Mouse (Mus musculus): ENCODE results near the gene Diras2.
"Not testable (repeated sequence)": the region's sequence is repeated elsewhere in the genome, so short reads cannot be mapped to it uniquely, and the experiment has no call there.

The Diras2 gene

GRCm38 (mm10) chr13:52516561-52516960 lies 14.5 kb downstream of the Diras2 start:
- DNase-seq: no peak

GRCm38 (mm10) chr13:52516051-52516450 lies 15.0 kb downstream of the Diras2 start:
- DNase-seq: no peak

- no peak for DNase-seq
Measured at GRCm38 (mm10) chr13:52513554-52513953, 17.5 kb downstream of the Diras2 start.

DNA sequence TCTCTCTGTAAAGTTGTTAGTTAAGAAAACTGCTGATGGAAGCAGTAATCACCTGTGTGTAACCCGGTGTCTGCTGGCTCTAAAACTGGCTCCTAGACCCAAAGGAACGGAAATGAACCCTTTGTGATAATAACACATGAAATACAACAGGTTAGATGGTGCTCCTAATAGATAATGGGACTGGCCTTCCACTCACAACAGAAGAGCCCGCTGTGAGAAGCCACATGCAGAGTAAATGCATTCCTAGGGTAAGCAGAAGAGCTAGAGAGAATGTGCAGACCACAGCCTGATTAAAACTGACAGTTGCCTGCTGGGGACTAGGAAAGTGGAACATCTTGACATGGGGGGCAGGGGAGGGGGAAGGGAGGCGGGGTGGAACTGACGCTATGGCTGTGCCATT lies 18.7 kb downstream of the Diras2 start:
- DNase-seq: no peak

DNA sequence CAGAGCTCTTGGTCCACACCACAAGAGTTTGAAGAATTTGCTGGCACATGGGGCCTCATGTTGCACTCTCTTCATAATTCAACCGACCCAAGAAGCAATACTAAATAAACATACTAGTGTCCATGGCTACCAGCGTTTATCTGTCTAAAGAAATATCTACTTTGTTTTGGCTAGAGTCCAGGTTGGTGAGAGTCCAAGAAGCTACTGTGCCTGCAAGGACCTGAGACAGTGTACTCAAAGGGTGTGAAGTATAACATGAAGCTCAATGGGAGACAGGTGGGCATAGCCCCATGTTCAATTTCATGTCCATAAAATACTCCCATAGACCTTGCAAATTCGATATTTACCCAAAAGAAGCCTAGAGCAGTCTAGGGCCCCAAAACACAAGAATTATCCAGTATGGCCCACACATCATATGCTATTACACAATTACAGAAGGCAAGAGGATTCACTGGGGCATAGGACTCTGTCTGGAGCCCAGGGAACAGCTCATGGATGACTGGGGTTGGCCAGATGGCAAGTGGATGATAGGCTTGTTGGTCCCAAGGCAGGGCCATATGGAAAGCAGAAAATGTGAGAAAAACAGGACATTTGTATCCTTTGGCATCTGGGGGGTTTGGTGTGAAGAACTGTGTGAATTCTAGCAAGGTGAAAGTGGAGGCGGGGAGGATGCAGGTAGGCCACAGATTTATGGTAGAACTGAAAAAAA lies 20.8 kb downstream of the Diras2 start:
- DNase-seq: no peak

DNA sequence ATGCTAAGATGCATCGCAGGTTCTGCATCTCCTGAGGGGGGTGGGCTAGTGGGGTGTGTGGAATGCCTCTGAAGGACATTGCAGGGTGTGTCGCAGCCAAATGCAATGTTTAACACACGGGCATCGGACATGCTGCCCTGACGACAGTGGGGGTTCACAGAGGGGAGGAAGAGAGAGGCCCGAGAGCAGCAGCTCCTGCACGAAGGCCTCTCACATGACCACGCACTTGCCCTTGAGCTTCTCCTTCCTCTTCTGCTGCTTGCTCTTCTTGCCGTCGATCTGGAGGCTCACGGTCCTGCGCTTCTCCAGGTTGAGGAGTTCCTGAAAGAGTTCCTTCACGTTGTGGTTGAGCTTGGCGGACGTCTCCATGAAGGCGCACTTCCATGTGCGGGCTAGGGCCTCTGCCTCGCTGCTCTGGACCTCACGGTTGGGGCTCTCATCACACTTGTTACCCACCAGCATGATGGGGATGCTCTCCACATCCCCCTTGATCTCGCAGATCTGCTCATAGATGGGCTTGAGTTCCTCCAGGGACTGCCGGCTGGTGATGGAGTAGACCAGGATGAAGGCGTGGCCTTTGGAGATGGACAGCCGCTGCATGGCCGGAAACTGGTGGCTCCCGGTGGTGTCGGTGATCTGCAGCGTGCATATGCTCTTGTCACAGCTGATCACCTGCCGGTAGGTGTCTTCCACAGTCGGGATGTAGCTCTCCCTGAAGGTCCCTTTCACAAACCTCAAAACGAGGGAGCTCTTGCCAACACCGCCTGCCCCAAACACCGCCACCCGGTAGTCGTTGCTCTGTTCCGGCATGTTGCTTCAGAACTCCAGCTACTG lies 23.4 kb downstream of the Diras2 start:
- DNase-seq: no peak

- DNase-seq: not testable (repeated sequence)
Measured at GRCm38 (mm10) chr13:52506822-52507221, 24.3 kb downstream of the Diras2 start.

- not testable (repeated sequence) for DNase-seq
Measured at GRCm38 (mm10) chr13:52505683-52506285, 25.3 kb downstream of the Diras2 start.

- peak; percentile 56 for DNase-seq
Measured at GRCm38 (mm10) chr13:52501686-52502085, 29.4 kb downstream of the Diras2 start.

DNA sequence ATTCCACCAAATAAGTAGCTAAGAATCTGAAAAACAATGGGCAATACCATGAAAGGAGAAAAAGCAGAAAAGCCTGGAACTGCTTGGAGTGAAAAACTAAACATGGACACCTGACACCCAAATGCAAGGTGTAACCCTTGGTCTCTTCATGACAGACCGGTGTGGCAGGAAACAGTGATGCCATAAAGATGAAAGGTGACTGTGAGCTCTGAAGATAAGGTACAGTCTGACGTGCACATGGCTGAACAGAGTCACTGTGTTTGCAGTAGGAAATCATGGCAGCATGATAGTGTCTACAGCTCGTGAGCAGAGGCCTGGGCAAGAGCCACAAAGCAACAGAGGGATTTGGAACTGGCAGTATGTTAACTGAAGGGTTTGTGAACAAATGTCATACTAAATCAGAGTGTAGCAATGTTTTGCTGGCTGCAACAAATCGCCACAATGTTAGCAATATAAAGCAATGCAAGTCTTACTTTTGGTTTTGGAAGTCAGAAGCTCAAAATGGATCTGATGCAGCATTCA lies 34.0 kb downstream of the Diras2 start:
- DNase-seq: no peak

DNA sequence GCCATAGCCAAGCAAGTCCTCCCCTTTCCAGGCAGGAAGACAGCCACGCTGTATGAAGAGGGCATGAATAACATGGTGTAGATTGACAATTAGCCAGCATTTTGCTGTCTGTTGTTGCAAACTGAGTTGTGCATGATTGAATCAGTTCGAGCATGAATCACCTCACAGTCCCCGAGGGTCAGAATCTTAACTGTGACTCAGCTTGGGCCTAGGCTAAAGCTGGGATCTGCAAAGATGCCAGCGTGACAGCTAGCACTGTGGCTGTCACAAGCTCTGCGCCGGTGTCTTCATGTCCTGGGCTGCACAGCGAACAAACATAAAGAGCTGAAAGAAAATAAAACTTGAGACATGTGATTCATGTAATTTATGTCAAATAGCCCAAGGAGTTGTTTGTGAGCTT lies 42.3 kb downstream of the Diras2 start:
- no peak for DNase-seq

DNA sequence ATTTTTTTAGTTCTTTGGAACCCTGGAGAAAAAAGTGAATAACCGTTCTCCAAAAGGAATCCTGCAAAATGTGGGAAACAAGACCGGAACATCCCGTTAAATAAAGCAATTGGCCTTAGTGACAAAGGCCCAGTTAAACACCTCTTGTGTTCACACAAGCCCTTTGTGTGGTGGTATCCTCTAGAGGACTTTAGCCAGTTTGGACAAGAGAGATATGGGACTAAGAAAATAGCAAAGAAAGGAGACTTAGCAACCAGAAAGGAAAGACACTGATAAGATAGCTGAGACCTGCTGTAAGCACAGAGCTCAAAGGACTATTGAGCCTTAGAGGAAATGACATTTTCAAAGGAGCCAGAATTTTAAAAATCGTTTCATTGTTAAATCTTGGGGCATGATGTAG lies 47.0 kb downstream of the Diras2 start:
- no peak for DNase-seq

DNA sequence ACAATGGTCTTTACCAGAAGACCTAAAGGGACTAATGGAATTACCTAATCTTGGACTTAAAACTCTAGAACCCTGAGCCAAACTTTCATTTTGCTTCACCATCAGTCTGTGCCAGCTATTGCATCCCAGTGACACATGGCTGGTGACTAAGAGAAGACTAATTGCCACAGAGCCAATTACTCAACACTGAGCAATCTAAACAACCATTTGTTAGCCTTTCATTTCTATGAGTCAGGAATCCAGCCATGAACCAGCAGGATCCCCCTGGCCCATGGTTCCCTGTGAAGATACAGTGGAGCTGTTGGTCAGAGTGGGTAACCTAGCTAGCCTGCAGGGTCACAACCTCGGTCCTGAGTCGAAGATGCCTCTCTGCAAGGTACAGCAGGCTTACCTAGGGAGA lies 49.3 kb downstream of the Diras2 start:
- no peak for DNase-seq

- no peak for DNase-seq
Measured at GRCm38 (mm10) chr13:52479146-52479545, 51.9 kb downstream of the Diras2 start.

DNA sequence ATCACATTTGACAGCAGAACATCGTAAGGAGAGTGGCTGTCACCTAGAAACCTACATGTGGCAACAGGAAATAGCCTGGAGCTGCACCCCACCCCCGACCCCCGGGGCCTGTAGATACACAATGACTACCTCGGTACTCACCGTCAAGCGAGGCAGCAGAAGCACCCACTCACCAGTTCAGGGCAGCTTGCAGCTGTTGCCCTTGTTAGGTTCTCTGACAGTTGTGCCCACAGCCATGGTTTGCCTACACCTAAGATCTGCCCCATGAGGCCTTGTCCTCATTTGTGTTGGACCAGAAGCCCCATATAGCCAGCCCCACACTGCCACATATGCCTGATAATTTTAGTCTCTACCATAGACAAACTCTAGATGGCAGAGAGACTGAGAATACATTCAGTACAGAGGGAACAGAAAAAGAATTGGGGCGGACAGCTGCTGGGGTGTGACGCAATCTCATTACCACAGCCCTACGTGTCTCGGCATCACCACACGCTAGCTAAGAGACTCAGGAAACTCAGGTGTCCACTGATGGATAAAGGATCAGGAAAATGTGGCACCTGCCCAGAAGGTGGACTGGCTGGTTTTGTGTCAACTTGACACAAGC lies 54.0 kb downstream of the Diras2 start:
- no peak for DNase-seq

GRCm38 (mm10) chr13:52476222-52476621 lies 54.9 kb downstream of the Diras2 start:
- DNase-seq: peak; percentile 6

- DNase-seq: peak; percentile 6
Measured at GRCm38 (mm10) chr13:52475264-52475663, 55.8 kb downstream of the Diras2 start.

DNA sequence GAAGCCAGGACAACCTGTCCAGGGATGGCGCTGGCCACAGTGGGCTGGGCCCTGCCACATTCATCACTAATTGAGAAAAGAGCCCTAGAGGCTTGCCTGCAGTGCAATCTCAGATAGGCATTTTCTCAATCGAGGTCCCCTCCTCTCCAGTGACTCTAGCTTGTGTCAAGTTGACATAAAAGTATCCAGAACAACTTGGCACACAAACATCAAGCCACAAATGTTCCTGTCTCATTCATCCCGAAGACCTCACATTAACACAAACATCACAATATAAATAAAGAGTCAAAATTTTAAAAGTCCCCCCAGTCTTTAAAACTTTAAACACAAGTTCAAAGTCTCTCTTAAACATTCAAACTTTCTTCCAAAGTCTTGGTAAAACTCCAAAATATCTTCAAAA lies 56.3 kb downstream of the Diras2 start:
- DNase-seq: no peak

DNA sequence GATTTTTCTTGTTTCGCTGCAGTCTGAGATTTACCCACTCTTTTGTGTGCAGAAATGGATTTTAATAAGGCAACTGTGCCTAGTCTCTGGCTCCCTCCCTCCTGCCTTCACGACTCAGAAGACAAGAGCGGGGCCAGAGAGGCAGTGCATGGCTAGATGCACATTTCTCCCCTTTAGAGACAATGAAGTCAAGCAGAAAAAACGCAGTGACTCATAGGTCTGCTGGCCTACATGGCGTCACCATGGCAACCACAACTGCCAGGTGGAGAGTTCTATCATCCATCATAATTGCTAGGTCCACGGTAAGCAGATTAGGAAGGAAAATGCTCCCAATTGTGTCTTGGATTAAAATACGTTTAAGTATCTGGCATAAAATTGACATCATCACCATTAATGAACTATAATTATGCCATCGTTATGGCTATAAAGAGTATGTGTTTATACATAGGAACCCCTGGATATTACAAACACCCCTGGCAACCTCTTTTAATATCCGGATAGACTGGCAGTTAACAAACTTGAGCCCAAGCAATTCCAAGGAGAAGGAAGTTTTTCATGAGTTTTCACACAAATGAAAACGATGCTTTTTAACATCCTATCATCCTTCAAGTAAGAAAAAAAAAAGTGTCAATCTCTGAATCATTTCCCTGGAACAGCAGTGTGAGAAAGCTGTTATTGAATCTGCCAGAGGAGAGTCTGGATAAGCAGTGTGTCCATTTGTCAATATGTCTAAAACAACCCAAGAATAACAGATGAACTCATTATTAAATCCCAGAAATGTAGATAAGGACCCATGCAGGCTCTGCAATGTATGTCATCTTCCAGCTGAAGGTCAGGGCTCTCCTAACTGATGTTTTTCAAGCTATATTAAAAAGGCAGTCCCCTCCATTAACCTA lies 61.0 kb downstream of the Diras2 start:
- DNase-seq: no peak

GRCm38 (mm10) chr13:52465141-52465540 lies 65.9 kb downstream of the Diras2 start:
- no peak for DNase-seq

DNA sequence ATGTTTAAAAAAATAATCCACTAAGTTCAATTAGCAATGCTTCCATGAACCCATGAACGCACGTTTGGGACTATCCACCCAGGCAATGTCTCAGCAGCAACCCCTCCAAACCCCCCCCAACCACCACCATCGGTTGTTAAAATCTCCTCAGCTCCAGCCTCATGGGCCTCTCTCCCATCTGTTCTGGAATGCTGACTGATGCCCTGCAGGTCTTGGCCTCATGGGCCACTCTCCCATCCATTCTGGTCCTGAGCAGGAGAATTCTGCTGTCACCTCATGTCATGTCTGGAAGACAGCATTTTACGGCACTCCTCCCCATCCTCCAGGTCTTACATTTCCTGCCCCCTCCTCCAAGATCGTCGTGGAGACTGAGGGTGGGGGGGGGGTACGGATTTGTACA lies 71.1 kb downstream of the Diras2 start:
- no peak for DNase-seq

DNA sequence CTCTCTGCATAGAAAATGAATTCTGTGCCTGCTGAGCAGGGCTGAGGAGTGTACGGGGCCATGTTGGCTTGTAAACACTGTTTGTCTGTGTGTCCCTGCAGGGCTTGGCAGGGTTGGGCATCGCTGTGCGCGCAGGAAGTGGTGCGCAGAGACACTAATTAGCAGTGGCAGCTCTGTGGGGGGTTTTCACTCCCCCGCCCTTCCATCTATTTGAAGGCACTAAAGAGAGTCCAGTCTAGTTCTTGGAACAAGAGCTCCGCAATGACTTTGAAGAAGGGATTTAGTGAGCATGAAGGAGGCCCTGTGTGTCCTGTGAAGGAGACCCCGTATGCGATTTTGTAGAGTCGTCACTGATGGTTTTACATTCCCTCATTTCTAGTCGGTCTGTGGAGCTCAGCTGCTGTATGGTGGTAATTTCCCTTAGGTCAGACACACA lies 73.2 kb downstream of the Diras2 start:
- DNase-seq: no peak
